Mouse (Mus musculus) MEL (cell line): Measurements from ENCODE around the gene Itgb1bp1.

ENCODE experiments used
- CHD1 ChIP-seq: IDR thresholded peaks from 2 replicates; pipeline ENCODE4 v1.6.1; 2012; ENCODE audit warnings: low read depth, mild to moderate bottlenecking, inconsistent platforms, low read length, improper control_type of control experiment
- CTCF ChIP-seq, 3 experiments: IDR thresholded peaks in 2 of 3; conservative IDR thresholded peaks in 1 of 3; 2 replicates each; pipeline ENCODE4 v1.5.1; 2011 to 2012; ENCODE audit warnings: low read length in 3 of 3, low read depth in 2 of 3, mild to moderate bottlenecking in 2 of 3, improper control_type of control experiment in 1 of 3, inconsistent platforms in 1 of 3, mixed read lengths in 1 of 3, moderate library complexity in 1 of 3; ENCODE audit not compliant: control insufficient read depth in 1 of 3, insufficient read depth in 1 of 3, poor library complexity in 1 of 3, severe bottlenecking in 1 of 3
- ELF1 ChIP-seq: IDR thresholded peaks from 2 replicates; pipeline ENCODE4 v1.6.1; 2014; ENCODE audit warnings: low read depth, mild to moderate bottlenecking, inconsistent platforms, low read length, improper control_type of control experiment, moderate library complexity
- EP300 ChIP-seq, 2 experiments: IDR thresholded peaks; 2 replicates each; pipeline ENCODE4 v1.6.1; 2011; ENCODE audit warnings: improper control_type of control experiment in 2 of 2, low read length in 2 of 2, low read depth in 1 of 2, mild to moderate bottlenecking in 1 of 2
- ETS1 ChIP-seq: IDR thresholded peaks from 2 replicates; pipeline ENCODE4 v1.6.1; 2012; ENCODE audit warnings: low read depth, mild to moderate bottlenecking, inconsistent platforms, low read length, improper control_type of control experiment, moderate library complexity
- HCFC1 ChIP-seq: IDR thresholded peaks from 2 replicates; pipeline ENCODE4 v1.6.1; 2012; ENCODE audit warnings: low read depth, mild to moderate bottlenecking, inconsistent platforms, low read length, improper control_type of control experiment, moderate library complexity
- MAX ChIP-seq: IDR thresholded peaks from 2 replicates; pipeline ENCODE4 v1.6.1; 2011; ENCODE audit warnings: low read length, improper control_type of control experiment
- MEF2A ChIP-seq: IDR thresholded peaks from 2 replicates; pipeline ENCODE4 v1.6.1; 2014; ENCODE audit warnings: low read depth, mild to moderate bottlenecking, inconsistent platforms, low read length, improper control_type of control experiment; ENCODE audit not compliant: poor library complexity, insufficient replicate concordance, severe bottlenecking; ENCODE audit errors: extremely low read depth
- MYC ChIP-seq: IDR thresholded peaks from 2 replicates; pipeline ENCODE4 v1.6.1; 2011; ENCODE audit warnings: low read depth, mild to moderate bottlenecking, low read length, improper control_type of control experiment, moderate library complexity
- NRF1 ChIP-seq: IDR thresholded peaks from 2 replicates; pipeline ENCODE4 v1.6.1; 2014; ENCODE audit warnings: low read depth, mild to moderate bottlenecking, inconsistent platforms, low read length, improper control_type of control experiment, moderate library complexity; ENCODE audit not compliant: poor library complexity, insufficient read depth, severe bottlenecking
- POLR2A ChIP-seq, 2 experiments: IDR thresholded peaks; 2 replicates each; pipeline ENCODE4 v1.6.1; 2011 to 2012; ENCODE audit warnings: low read length in 2 of 2, mild to moderate bottlenecking in 2 of 2, control low read depth in 1 of 2, improper control_type of control experiment in 1 of 2, low read depth in 1 of 2, moderate library complexity in 1 of 2; ENCODE audit not compliant: control insufficient read depth in 1 of 2, insufficient read depth in 1 of 2, poor library complexity in 1 of 2
- SMC3 ChIP-seq: IDR thresholded peaks from 2 replicates; pipeline ENCODE4 v1.6.1; 2011; ENCODE audit warnings: low read depth, low read length, improper control_type of control experiment
- TAL1 ChIP-seq: IDR thresholded peaks from 2 replicates; pipeline ENCODE4 v1.6.1; 2012; ENCODE audit warnings: mild to moderate bottlenecking, inconsistent platforms, low read length, moderate library complexity, mixed read lengths
- USF2 ChIP-seq, 2 experiments: IDR thresholded peaks; 2 replicates each; pipeline ENCODE4 v1.6.1; 2011 to 2012; ENCODE audit warnings: improper control_type of control experiment in 2 of 2, low read length in 2 of 2, borderline replicate concordance in 1 of 2, inconsistent platforms in 1 of 2, low read depth in 1 of 2, mild to moderate bottlenecking in 1 of 2; ENCODE audit not compliant: insufficient read depth in 1 of 2

DNA sequence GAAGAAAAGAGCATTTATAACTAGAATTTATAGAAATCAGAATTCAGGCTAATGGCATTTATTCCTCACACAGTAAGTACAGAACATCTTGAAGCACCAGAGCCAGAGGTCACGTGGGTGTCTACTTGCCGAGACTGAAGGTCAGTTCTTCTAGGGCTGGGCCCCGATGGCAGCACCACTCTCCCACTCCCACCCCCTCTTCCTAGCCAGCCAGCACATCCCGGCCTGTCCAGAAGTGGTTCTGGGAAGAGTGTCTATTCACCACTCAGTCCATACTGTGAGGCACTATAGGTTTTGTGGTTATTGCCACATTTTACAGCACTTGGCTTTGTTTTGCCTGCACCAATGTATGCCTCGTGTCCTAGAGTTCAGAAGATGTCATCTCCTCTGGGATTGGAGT lies 38.0 kb upstream of the Itgb1bp1 start:
- TF ChIP-seq POLR2A (IDR thresholded peaks at IDR 0.05; ENCODE audit: control insufficient read depth in 1 of 2, insufficient read depth in 1 of 2, low read depth in 1 of 2, low read length in 2 of 2, poor library complexity in 1 of 2) = no peak
- TF ChIP-seq ELF1 = no peak
- no peak for TF ChIP-seq MAX
- no peak for TF ChIP-seq NRF1
- TF ChIP-seq CTCF (IDR thresholded peaks at IDR 0.05 in 2 of 3, conservative IDR thresholded peaks at IDR 0.05 in 1 of 3; ENCODE audit: control insufficient read depth in 1 of 3, insufficient read depth in 1 of 3, low read depth in 2 of 3, low read length in 3 of 3, poor library complexity in 1 of 3, severe bottlenecking in 1 of 3) = no peak
- no peak for TF ChIP-seq SMC3
- no peak for TF ChIP-seq CHD1
- TF ChIP-seq USF2 (IDR thresholded peaks at IDR 0.05; ENCODE audit: borderline replicate concordance in 1 of 2, insufficient read depth in 1 of 2, low read depth in 1 of 2, low read length in 2 of 2) = no peak
- TF ChIP-seq MEF2A = no peak
- TF ChIP-seq EP300 (IDR thresholded peaks at IDR 0.05; ENCODE audit: low read depth in 1 of 2, low read length in 2 of 2) = no peak
- no peak for TF ChIP-seq TAL1
- TF ChIP-seq ETS1 = no peak
- no peak for TF ChIP-seq HCFC1
- TF ChIP-seq MYC = no peak
